Mouse (Mus musculus) olfactory bulb, adult 2 months (tissue): ENCODE measurements at regions not wholly inside any gene's neighbourhood (a gene's known extent, or its start where the extent isn't known, plus 50 kb on each side); places are given as distances from the start of the nearest gene placed in this dataset.

Experiments
- H3K27ac ChIP-seq: fragments of 200-500 bp; 2 replicates; pipeline ENCODE4 v1.5.1; 2012; ENCODE audit warnings: low read depth, low read length; ENCODE audit not compliant: insufficient read depth
- H3K4me1 ChIP-seq: fragments of 200-500 bp; 2 replicates; pipeline ENCODE4 v1.6.1; 2012; ENCODE audit warnings: low read length; ENCODE audit not compliant: control insufficient read depth, insufficient read depth
- H3K4me3 ChIP-seq: fragments of 200-500 bp; 2 replicates; pipeline ENCODE4 v1.5.1; 2012; ENCODE audit warnings: mild to moderate bottlenecking, low read depth, low read length, moderate library complexity; ENCODE audit not compliant: insufficient read depth
- CTCF ChIP-seq: fragments of 200-500 bp; IDR thresholded peaks from 2 replicates; pipeline ENCODE4 v1.5.1; 2012; ENCODE audit warnings: low read depth, mild to moderate bottlenecking, low read length, moderate library complexity; ENCODE audit not compliant: insufficient read depth
- POLR2A ChIP-seq: fragments of 200-500 bp; IDR thresholded peaks from 2 replicates; pipeline ENCODE4 v1.6.1; 2012; ENCODE audit warnings: mild to moderate bottlenecking, low read depth, low read length, moderate library complexity; ENCODE audit not compliant: insufficient read depth
- WGBS: fragments of 180-500 bp; shearing (Covaris S2); methylation state at CpG from one replicate; pipeline ENCODE4 v1.1.7; 2018; 5-methylcytosine and 5-hydroxymethylcytosine counted together

GRCm38 (mm10) chr8:35968341-35968740, 202.8 kb downstream of the Gm19410 start:
- 95% methylated on average over 9 of the region's 9 CpGs for WGBS
- H3K4me1 ChIP-seq = no peaks in the 10 kb centered on the region

GRCm38 (mm10) chr8:35971082-35971481, 205.5 kb downstream of the Gm19410 start:
- no peaks in the 10 kb centered on the region for H3K4me1 ChIP-seq
- 91% methylated on average over 7 of the region's 7 CpGs for WGBS
- no peak overlapping the region for H3K27ac ChIP-seq
- TF ChIP-seq POLR2A = no peak
- no peak for TF ChIP-seq CTCF
- no peak overlapping the region for H3K4me3 ChIP-seq

More at GRCm38 (mm10) chr8:35968341-35968740, 202.8 kb downstream of the Gm19410 start:
- no peak overlapping the region for H3K27ac ChIP-seq
- TF ChIP-seq CTCF (no peak), POLR2A (no peak)
- no peak overlapping the region for H3K4me3 ChIP-seq

GRCm38 (mm10) chr8:35974323-35975029, 208.9 kb downstream of the Gm19410 start:
- 51% methylated on average over 10 of the region's 10 CpGs for WGBS
- Histone ChIP-seq H3K27ac (no peak overlapping the region), H3K4me1 (no peaks in the 10 kb centered on the region), H3K4me3 (no peak overlapping the region)
- TF ChIP-seq CTCF (no peak), POLR2A (no peak)

GRCm38 (mm10) chr8:35979638-35980255, 214.2 kb downstream of the Gm19410 start:
- 57% methylated on average over 9 of the region's 9 CpGs for WGBS
- no peaks in the 10 kb centered on the region for H3K4me1 ChIP-seq
- no peak for TF ChIP-seq CTCF
- no peak for TF ChIP-seq POLR2A
- H3K4me3 ChIP-seq = no peak overlapping the region
- no peak overlapping the region for H3K27ac ChIP-seq

- H3K27ac ChIP-seq = no peak overlapping the region
- no peak overlapping the region for H3K4me3 ChIP-seq
- no peaks in the 10 kb centered on the region for H3K4me1 ChIP-seq
- WGBS = 40% methylated on average over 2 of the region's 2 CpGs
- TF ChIP-seq CTCF (no peak), POLR2A (no peak)
These were observed 217.5 kb downstream of the Gm19410 start for GRCm38 (mm10) chr8:35983083-35983482.

- 29% methylated on average over 5 of the region's 5 CpGs for WGBS
- Histone ChIP-seq H3K4me1 (no peaks in the 10 kb centered on the region), H3K4me3 (no peak overlapping the region), H3K27ac (no peak overlapping the region)
- TF ChIP-seq CTCF (no peak), POLR2A (no peak)
These were observed 219.6 kb downstream of the Gm19410 start for GRCm38 (mm10) chr8:35985152-35985689.

- TF ChIP-seq CTCF (no peak), POLR2A (no peak)
- Histone ChIP-seq H3K27ac (no peak overlapping the region), H3K4me1 (no peaks in the 10 kb centered on the region), H3K4me3 (no peak overlapping the region)
- 75% methylated on average over 5 of the region's 5 CpGs for WGBS
These were observed 221.7 kb downstream of the Gm19410 start for GRCm38 (mm10) chr8:35987327-35987726.

GRCm38 (mm10) chr8:35991013-35991412, 225.4 kb downstream of the Gm19410 start:
- TF ChIP-seq POLR2A (no peak), CTCF (no peak)
- H3K4me1 ChIP-seq = no peaks in the 10 kb centered on the region
- WGBS = 80% methylated on average over 5 of the region's 5 CpGs
- H3K4me3 ChIP-seq = no peak overlapping the region
- no peak overlapping the region for H3K27ac ChIP-seq

GRCm38 (mm10) chr8:35991936-35992603, 226.5 kb downstream of the Gm19410 start:
- WGBS = 93% methylated on average over 9 of the region's 9 CpGs

More at GRCm38 (mm10) chr8:35991936-35992603, 226.5 kb downstream of the Gm19410 start:
- H3K27ac ChIP-seq = no peak overlapping the region
- H3K4me3 ChIP-seq = no peak overlapping the region
- TF ChIP-seq CTCF (no peak), POLR2A (no peak)
- 0 out of 2 replicates have a peak, but pooled peaks cover 2% of the 10 kb centered on the region for H3K4me1 ChIP-seq
